Mouse (Mus musculus) intestine, embryonic 16.5 days (tissue): ENCODE data around the gene Proca1. TPM values are rescaled to one million over a fixed set of nuclear protein-coding genes. Genes with fewer than 3 reads are reported as not detected.
A peak's percentile ranks its signal among the peaks of the same experiment; 100 is the strongest.

Experiments
- ATAC-seq: fragments of 200-750 bp; cut with Nextera tagmentation; 2 replicates; pipeline ENCODE4 v1.8.0; 2017; ENCODE audit warnings: moderate TSS enrichment, moderate library complexity
- H3K27ac ChIP-seq: fragments of 300-500 bp; sonication (generic); 2 replicates; pipeline ENCODE4 v1.5.1; 2014; ENCODE audit warnings: mild to moderate bottlenecking, low read length
- H3K27me3 ChIP-seq: fragments of 300-500 bp; sonication (generic); replicated peaks from 2 replicates; pipeline ENCODE4 v1.6.1; 2014; ENCODE audit warnings: low read length, control low read depth, mixed read lengths; ENCODE audit not compliant: control insufficient read depth, insufficient read depth
- H3K36me3 ChIP-seq: fragments of 300-500 bp; sonication (generic); 2 replicates; pipeline ENCODE4 v1.6.1; 2014; ENCODE audit warnings: low read length, control low read depth; ENCODE audit not compliant: control insufficient read depth, insufficient read depth
- H3K4me1 ChIP-seq: fragments of 300-500 bp; sonication (generic); 2 replicates; pipeline ENCODE4 v1.6.1; 2014; ENCODE audit warnings: low read length, control low read depth, mixed read lengths; ENCODE audit not compliant: control insufficient read depth, insufficient read depth
- H3K4me2 ChIP-seq: fragments of 300-500 bp; sonication (generic); 2 replicates; pipeline ENCODE4 v1.6.1; 2014; ENCODE audit warnings: low read depth, low read length, control low read depth
- H3K4me3 ChIP-seq: fragments of 300-500 bp; sonication (generic); 2 replicates; pipeline ENCODE4 v1.5.1; 2014; ENCODE audit warnings: mild to moderate bottlenecking, low read length
- H3K9ac ChIP-seq: fragments of 300-500 bp; sonication (generic); 2 replicates; pipeline ENCODE4 v1.6.1; 2014; ENCODE audit warnings: low read depth, low read length
- H3K9me3 ChIP-seq: fragments of 300-500 bp; sonication (generic); 2 replicates; pipeline ENCODE4 v1.6.1; 2016; ENCODE audit warnings: low read length, control low read depth; ENCODE audit not compliant: control insufficient read depth
- WGBS: fragments of 180-500 bp; shearing (Covaris S2); extraction: QIAGEN DNeasy Blood & Tissue Kit; methylation state at CpG from one replicate; pipeline ENCODE4 v1.1.7; 2014; 5-methylcytosine and 5-hydroxymethylcytosine counted together
- polyA plus RNA-seq: library from polyadenylated mRNA; unstranded; fragments of >200 nt; fragmentation: Nextera tagmentation; extraction: Ambion mirVana; gene quantifications from 2 replicates; pipeline ENCODE4 v1.2.1, GENCODE M21; 2015

The Proca1 gene
- polyA plus RNA-seq, 1 experiment from 2014 or later: 1.8 TPM

DNA sequence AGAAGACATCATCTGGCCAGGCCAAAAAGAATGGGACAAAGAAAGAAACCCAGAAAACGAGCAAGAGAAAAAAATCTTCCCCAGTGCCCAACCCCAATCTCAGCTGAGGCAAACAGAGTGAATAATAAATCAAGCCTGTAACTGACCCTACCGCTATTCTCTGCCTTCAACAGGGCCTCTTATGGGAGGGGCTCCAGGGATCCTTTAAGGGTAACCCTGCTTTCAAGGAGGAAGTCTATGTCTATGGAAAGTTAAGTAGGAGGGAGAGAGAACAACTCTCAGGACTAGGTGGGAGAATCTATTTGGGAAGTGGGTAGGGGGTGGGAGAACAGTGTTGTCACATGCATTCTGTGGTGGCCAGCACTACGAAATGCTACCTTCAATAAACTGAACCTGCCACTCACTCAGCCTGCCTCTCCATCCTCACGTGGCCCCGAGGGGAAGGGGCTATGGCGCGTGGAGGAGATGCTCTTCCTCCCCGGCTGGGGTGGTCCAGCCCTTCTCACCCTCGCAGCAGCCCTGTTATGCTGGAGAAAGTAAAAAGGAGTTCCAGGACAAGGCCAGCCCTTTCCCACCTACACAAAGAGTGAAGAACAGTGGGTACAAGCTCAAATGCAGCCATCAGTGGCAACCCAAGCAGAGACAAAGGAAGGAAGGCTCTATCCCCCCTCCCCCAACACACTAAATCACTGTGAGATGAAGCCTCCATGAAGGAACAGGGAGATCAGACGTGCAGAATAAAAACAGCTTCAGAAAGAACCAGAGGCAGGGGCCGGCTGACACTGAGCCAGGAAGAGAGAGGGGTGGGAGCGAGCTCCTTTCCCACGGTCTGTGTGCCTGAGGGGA lies 12.4 kb downstream of the Proca1 start:
- H3K4me2 ChIP-seq: no peak overlapping the region
- H3K4me1 ChIP-seq: peaks cover 14% of the 10 kb centered on the region
- H3K9ac ChIP-seq: no peak overlapping the region
- no peak overlapping the region for H3K4me3 ChIP-seq
- WGBS: 56% methylated on average over 13 of the region's 13 CpGs
- peaks cover 12% of the 10 kb centered on the region for H3K36me3 ChIP-seq
- H3K27ac ChIP-seq: no peak overlapping the region
- H3K9me3 ChIP-seq: no peaks in the 10 kb centered on the region
- ATAC-seq: 0 out of 2 replicates have a peak, but pooled peaks have one; percentile 55
- no peaks in the 10 kb centered on the region for H3K27me3 ChIP-seq

DNA sequence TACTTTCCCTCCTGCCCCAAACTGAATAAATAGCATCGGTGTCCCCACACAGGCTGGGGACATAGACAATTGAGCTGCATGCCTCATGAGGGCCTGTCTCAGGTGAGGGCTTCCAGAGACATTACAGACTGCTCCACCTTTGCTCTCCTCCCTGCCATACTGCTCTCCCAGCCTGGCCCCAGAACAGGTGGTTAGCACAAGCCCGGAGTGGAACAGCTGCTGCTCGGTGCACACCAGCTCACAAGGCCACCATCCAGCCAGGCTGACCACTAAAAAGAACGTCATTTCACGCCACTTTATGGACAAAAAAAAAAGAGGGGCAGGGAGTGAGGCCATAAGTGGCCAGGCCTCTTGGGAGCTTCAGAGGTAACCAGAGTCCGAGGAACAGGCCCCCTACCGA lies 14.0 kb downstream of the Proca1 start:
- Histone ChIP-seq H3K9ac (no peak overlapping the region), H3K4me1 (peaks cover 14% of the 10 kb centered on the region)
- 84% methylated on average over 7 of the region's 7 CpGs for WGBS

GRCm38 (mm10) chr11:78209886-78210285 lies 16.7 kb downstream of the Proca1 start:
- Histone ChIP-seq H3K27me3 (no peaks in the 10 kb centered on the region), H3K36me3 (peaks cover 28% of the 10 kb centered on the region), H3K9ac (no peak overlapping the region), H3K27ac (no peak overlapping the region), H3K4me1 (peaks cover 10% of the 10 kb centered on the region), H3K4me3 (no peak overlapping the region), H3K4me2 (no peak overlapping the region), H3K9me3 (no peaks in the 10 kb centered on the region)
- no peak for ATAC-seq
- 91% methylated on average over 6 of the region's 6 CpGs for WGBS

More for the DNA sequence above, 14.0 kb downstream of the Proca1 start:
- H3K36me3 ChIP-seq: peaks cover 19% of the 10 kb centered on the region
- no peak overlapping the region for H3K27ac ChIP-seq
- H3K4me3 ChIP-seq: no peak overlapping the region
- H3K4me2 ChIP-seq: no peak overlapping the region
- no peaks in the 10 kb centered on the region for H3K9me3 ChIP-seq
- no peaks in the 10 kb centered on the region for H3K27me3 ChIP-seq
- ATAC-seq: no peak

DNA sequence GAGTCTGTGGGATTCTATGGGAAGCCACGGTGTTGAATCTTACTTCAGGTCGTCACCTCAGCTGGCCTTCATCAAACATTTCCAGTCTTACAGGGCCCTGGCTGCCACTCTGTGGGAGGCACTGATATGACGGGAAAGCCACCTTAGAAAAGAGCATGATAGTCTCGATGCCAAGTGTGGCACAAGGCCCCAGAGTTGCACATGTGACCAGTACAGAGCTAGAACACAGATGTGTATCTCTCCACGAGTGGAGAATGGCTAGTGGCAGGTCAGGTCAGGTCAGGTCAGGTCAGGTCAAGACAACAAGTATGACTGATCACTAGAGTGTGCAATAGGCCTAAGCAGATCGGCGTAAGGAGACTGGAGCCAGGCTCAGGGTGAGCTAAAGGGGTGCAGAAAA lies 17.4 kb downstream of the Proca1 start:
- ATAC-seq: no peak
- Histone ChIP-seq H3K27ac (no peak overlapping the region), H3K36me3 (peaks cover 28% of the 10 kb centered on the region), H3K9ac (no peak overlapping the region), H3K4me2 (no peak overlapping the region), H3K9me3 (no peaks in the 10 kb centered on the region), H3K4me1 (peaks cover 4% of the 10 kb centered on the region), H3K4me3 (no peak overlapping the region), H3K27me3 (no peaks in the 10 kb centered on the region)
- WGBS: 57% methylated on average over 7 of the region's 7 CpGs

GRCm38 (mm10) chr11:78211513-78211912 lies 18.3 kb downstream of the Proca1 start:
- peaks cover 28% of the 10 kb centered on the region for H3K36me3 ChIP-seq
- WGBS: 75% methylated on average over 5 of the region's 5 CpGs
- no peak for ATAC-seq

DNA sequence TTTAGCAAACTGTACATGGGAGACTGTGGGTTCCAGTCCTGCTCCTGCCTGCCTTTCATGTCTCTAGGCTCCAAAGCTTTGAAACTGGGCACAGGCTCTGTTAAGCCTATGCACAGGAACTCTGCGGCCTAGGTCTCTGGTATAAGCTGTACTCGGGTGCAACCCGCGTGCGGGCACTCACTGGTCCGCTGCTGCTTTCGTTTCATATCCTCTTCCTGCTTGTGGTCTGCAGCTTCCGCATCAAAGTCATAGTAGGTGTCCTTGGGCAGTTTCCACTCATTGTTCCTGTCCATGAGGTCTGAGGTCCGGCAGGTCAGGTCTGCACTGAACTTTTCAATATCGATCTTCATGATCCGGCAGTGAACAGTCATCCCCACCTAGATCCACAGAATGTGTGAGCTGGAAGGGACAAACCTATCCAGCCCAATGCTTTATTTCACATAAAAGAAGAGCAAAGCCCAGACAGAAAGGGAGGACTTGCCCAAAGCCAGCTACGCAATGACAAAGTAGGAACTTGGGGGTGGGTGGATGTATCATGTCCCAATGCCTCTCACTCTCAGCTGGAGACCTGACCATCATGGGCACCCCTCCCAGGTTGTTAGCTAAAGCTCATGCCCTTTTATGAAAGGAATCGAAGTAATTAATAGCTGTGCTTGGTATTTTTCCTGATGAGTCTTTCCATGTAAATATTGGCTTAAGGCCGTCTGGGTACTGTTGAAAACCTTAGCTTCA lies 20.1 kb downstream of the Proca1 start:
- no peaks in the 10 kb centered on the region for H3K4me1 ChIP-seq
- H3K4me2 ChIP-seq: no peak overlapping the region
- no peak overlapping the region for H3K27ac ChIP-seq
- H3K36me3 ChIP-seq: peaks cover 25% of the 10 kb centered on the region
- H3K4me3 ChIP-seq: no peak overlapping the region
- H3K27me3 ChIP-seq: no peaks in the 10 kb centered on the region
- WGBS: 90% methylated on average over 14 of the region's 14 CpGs
- no peaks in the 10 kb centered on the region for H3K9me3 ChIP-seq
- H3K9ac ChIP-seq: no peak overlapping the region
- no peak for ATAC-seq

More at GRCm38 (mm10) chr11:78211513-78211912, 18.3 kb downstream of the Proca1 start:
- no peak overlapping the region for H3K4me3 ChIP-seq
- no peak overlapping the region for H3K27ac ChIP-seq
- H3K4me1 ChIP-seq: no peaks in the 10 kb centered on the region
- H3K9me3 ChIP-seq: no peaks in the 10 kb centered on the region
- H3K4me2 ChIP-seq: no peak overlapping the region
- no peak overlapping the region for H3K9ac ChIP-seq
- H3K27me3 ChIP-seq: no peaks in the 10 kb centered on the region

DNA sequence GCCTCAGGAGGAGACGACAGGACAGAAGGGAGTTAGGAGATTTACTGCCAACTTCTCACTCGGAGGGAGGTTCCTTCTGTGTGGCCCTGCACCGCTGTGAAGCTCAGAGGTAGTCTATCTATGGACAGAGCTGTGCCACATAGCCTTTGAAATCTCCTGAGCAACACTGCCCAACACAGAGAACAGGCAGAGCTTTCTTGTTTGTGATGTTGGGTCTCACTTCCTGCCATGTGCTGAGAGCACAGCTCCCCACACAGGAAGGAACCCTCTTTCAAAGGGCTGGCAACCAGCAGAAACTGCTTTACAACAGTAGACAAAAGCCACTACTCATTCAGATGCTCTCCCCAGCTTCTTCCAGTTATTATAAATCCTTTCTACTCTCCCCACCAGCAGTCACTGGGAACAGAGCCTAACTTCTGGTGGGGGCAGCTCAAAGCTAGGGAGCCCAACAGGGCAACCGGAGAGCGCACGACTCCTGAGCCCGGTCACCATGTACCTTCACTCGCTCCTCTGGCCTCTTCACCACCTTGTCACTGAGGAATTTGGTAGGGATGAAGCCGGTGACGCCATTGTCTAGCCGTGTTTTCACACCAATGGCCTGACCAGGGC lies 22.6 kb downstream of the Proca1 start:
- WGBS: 87% methylated on average over 11 of the region's 11 CpGs
- H3K36me3 ChIP-seq: peaks cover 26% of the 10 kb centered on the region
- no peaks in the 10 kb centered on the region for H3K9me3 ChIP-seq
- no peak overlapping the region for H3K4me2 ChIP-seq
- H3K9ac ChIP-seq: no peak overlapping the region
- no peaks in the 10 kb centered on the region for H3K27me3 ChIP-seq
- H3K4me3 ChIP-seq: no peak overlapping the region
- H3K27ac ChIP-seq: no peak overlapping the region
- no peaks in the 10 kb centered on the region for H3K4me1 ChIP-seq
- no peak for ATAC-seq

- Histone ChIP-seq H3K4me1 (no peaks in the 10 kb centered on the region), H3K4me3 (no peak overlapping the region), H3K27me3 (no peaks in the 10 kb centered on the region), H3K9ac (no peak overlapping the region), H3K9me3 (no peaks in the 10 kb centered on the region), H3K27ac (no peak overlapping the region), H3K4me2 (no peak overlapping the region), H3K36me3 (peaks cover 46% of the 10 kb centered on the region)
- no peak for ATAC-seq
- 90% methylated on average over 4 of the region's 4 CpGs for WGBS
Measured at GRCm38 (mm10) chr11:78223586-78223985, 30.4 kb downstream of the Proca1 start.

DNA sequence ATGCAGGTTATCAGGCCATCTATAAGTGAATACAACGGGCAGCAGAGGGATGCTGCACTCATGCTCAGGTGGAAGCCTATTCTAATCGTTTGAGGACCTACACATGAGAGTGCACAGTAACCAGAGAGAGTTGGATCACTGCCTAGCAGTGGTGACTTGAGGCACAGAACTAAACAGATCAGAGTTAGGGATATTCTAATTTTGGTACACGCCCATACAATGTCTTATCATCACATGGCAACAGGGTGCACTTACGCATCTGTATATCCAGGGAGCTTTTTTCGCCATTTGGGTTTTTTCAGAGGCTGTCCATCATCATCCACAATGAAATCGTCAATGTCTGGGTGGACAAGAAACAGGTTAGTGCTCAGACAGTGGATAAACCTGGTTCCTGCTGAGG lies 38.3 kb downstream of the Proca1 start:
- H3K9me3 ChIP-seq: no peaks in the 10 kb centered on the region
- no peak for ATAC-seq
- 89% methylated on average over 6 of the region's 6 CpGs for WGBS
- no peak overlapping the region for H3K4me2 ChIP-seq
- no peaks in the 10 kb centered on the region for H3K27me3 ChIP-seq
- H3K9ac ChIP-seq: no peak overlapping the region
- peaks cover 41% of the 10 kb centered on the region for H3K36me3 ChIP-seq
- no peak overlapping the region for H3K27ac ChIP-seq
- no peaks in the 10 kb centered on the region for H3K4me1 ChIP-seq
- H3K4me3 ChIP-seq: no peak overlapping the region
